Mouse (Mus musculus) stomach, embryonic 16.5 days (tissue): Measurements from ENCODE around the gene Zdhhc21. TPM values are rescaled to one million over a fixed set of nuclear protein-coding genes. Genes with fewer than 3 reads are reported as not detected.

Source experiments
- ATAC-seq: fragments of 200-750 bp; cut with Nextera tagmentation; 2 replicates; pipeline ENCODE4 v1.8.0; 2017; ENCODE audit warnings: moderate number of reproducible peaks, moderate TSS enrichment; ENCODE audit not compliant: insufficient read depth, low FRiP score
- H3K27ac ChIP-seq: fragments of 300-500 bp; sonication (generic); 2 replicates; pipeline ENCODE4 v1.5.1; 2014; ENCODE audit warnings: low read length
- H3K27me3 ChIP-seq: fragments of 300-500 bp; sonication (generic); 2 replicates; pipeline ENCODE4 v1.6.1; 2014; ENCODE audit warnings: low read length, control low read depth, mixed read lengths; ENCODE audit not compliant: control insufficient read depth, insufficient read depth
- H3K36me3 ChIP-seq: fragments of 300-500 bp; sonication (generic); 2 replicates; pipeline ENCODE4 v1.6.1; 2014; ENCODE audit warnings: low read length; ENCODE audit not compliant: control insufficient read depth, insufficient read depth
- H3K4me1 ChIP-seq: fragments of 300-500 bp; sonication (generic); 2 replicates; pipeline ENCODE4 v1.6.1; 2014; ENCODE audit warnings: low read length, control low read depth, mixed read lengths; ENCODE audit not compliant: control insufficient read depth, insufficient read depth
- H3K4me2 ChIP-seq: fragments of 300-500 bp; sonication (generic); 2 replicates; pipeline ENCODE4 v1.6.1; 2014; ENCODE audit warnings: low read depth, low read length, mixed read lengths
- H3K4me3 ChIP-seq: fragments of 300-500 bp; sonication (generic); replicated peaks from 2 replicates; pipeline ENCODE4 v1.5.1; 2014; ENCODE audit warnings: mild to moderate bottlenecking, low read length
- H3K9ac ChIP-seq: fragments of 300-500 bp; sonication (generic); 2 replicates; pipeline ENCODE4 v1.6.1; 2014; ENCODE audit warnings: low read length
- H3K9me3 ChIP-seq: fragments of 300-500 bp; sonication (generic); replicated peaks from 2 replicates; pipeline ENCODE4 v1.6.1; 2016; ENCODE audit warnings: low read length, control low read depth; ENCODE audit not compliant: control insufficient read depth
- WGBS: fragments of 180-500 bp; shearing (Covaris S2); extraction: QIAGEN DNeasy Blood & Tissue Kit; methylation state at CpG from one replicate; pipeline ENCODE4 v1.1.7; 2014; 5-methylcytosine and 5-hydroxymethylcytosine counted together
- polyA plus RNA-seq: library from polyadenylated mRNA; unstranded; fragments of >200 nt; fragmentation: Nextera tagmentation; extraction: Ambion mirVana; gene quantifications from 2 replicates; pipeline ENCODE4 v1.2.1, GENCODE M21; 2015

Gene Zdhhc21
- polyA plus RNA-seq, 1 experiment from 2014 or later, result 18.2 TPM

GRCm38 (mm10) chr4:82872121-82872520 is 12.4 kb upstream of the Zdhhc21 start:
- H3K27me3 ChIP-seq, result no peaks in the 10 kb centered on the region
- 29% methylated on average over 6 of the region's 6 CpGs for whole genome bisulfite sequencing
- H3K27ac ChIP-seq, result peak overlapping the region; percentile 57; the same call in 1 of the 2 replicates
- H3K9me3 ChIP-seq, result no peaks in the 10 kb centered on the region; the same call in 1 of the 2 replicates
- no peak overlapping the region; the same call in 1 of the 2 replicates for H3K4me2 ChIP-seq
- ATAC-seq, result no peak
- H3K4me1 ChIP-seq, result peaks cover 21% of the 10 kb centered on the region; the same call in 1 of the 2 replicates
- H3K9ac ChIP-seq, result no peak overlapping the region
- H3K36me3 ChIP-seq, result no peaks in the 10 kb centered on the region
- H3K4me3 ChIP-seq, result no peak overlapping the region

DNA sequence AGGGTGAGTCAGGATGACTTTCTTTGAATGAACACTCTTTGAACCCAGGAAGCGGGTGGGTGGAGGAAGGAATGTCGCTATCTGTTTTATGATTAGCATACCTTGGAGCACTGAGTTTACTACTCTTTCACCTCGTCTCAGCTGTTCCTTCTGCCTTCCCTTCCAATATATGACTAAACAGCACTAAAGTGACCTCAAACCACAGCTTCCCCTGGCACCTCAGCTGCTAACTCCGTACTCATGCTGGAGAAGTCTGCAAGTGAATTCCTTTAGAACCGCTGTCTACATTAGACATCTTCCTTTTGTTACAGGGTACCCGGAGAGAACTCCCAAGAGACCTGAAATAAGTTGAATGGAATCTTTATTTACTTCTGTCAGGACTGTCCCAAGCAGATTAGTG is 11.2 kb upstream of the Zdhhc21 start:
- no peaks in the 10 kb centered on the region; the same call in 1 of the 2 replicates for H3K9me3 ChIP-seq
- no peak overlapping the region for H3K4me2 ChIP-seq
- ATAC-seq, result no peak
- H3K36me3 ChIP-seq, result no peaks in the 10 kb centered on the region
- WGBS, result 63% methylated on average over 6 of the region's 6 CpGs
- H3K4me3 ChIP-seq, result no peak overlapping the region
- H3K27ac ChIP-seq, result no peak overlapping the region
- H3K4me1 ChIP-seq, result peaks cover 21% of the 10 kb centered on the region
- no peaks in the 10 kb centered on the region for H3K27me3 ChIP-seq
- no peak overlapping the region for H3K9ac ChIP-seq

DNA sequence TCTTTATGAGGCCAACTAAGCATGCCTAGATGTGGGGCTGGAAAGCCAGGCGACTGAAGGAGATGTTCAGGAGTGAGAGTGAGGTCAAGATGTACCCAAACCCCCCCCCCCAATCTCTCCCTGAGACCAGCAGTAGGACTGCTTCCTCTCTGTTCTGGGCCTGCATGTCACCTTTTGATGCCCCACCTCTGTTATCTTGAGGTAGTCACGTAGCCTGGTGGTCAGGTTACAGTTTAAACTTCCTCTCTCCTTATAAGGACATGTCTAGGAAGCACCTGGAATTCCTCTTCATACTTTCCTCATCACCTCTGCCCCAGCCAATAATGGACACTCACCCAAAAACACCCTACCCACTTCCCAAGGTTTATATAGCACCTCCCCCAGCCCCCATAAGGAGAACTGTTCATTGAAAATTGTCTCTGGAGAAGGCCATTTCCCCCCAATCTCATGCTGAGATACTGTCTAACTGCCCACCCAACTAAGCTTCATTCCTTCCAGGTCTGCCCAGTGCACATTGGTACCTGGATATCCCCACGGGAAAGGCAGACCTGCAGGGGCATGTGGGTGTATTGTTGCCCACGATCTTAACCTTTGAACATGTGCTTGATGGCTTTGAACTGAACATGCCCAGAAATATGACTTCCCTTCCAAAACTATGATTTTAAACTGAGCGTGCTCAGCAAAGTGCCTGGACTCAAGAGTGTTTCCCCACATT is 8.1 kb upstream of the Zdhhc21 start:
- ATAC-seq, result no peak; the same call in 1 of the 2 replicates
- no peak overlapping the region for H3K4me2 ChIP-seq
- H3K36me3 ChIP-seq, result no peaks in the 10 kb centered on the region
- H3K4me1 ChIP-seq, result peaks cover 9% of the 10 kb centered on the region
- H3K27ac ChIP-seq, result no peak overlapping the region; the same call in 1 of the 2 replicates
- no peak overlapping the region for H3K4me3 ChIP-seq
- 78% methylated on average over 5 of the region's 5 CpGs for WGBS
- H3K9me3 ChIP-seq, result no peaks in the 10 kb centered on the region; the same call in 1 of the 2 replicates
- no peak overlapping the region for H3K9ac ChIP-seq
- no peaks in the 10 kb centered on the region for H3K27me3 ChIP-seq

- Histone ChIP-seq H3K36me3 (no peaks in the 10 kb centered on the region), H3K4me1 (peaks cover 1% of the 10 kb centered on the region)
- WGBS, result 43% methylated on average over 4 of the region's 4 CpGs
Measured at GRCm38 (mm10) chr4:82867111-82867510, 7.4 kb upstream of the Zdhhc21 start.

GRCm38 (mm10) chr4:82864974-82865699 is 5.4 kb upstream of the Zdhhc21 start:
- WGBS, result 76% methylated on average over 8 of the region's 8 CpGs
- no peaks in the 10 kb centered on the region for H3K36me3 ChIP-seq
- no peak for ATAC-seq

More at GRCm38 (mm10) chr4:82867111-82867510, 7.4 kb upstream of the Zdhhc21 start:
- Histone ChIP-seq H3K4me2 (no peak overlapping the region), H3K27ac (peak overlapping the region; percentile 57; the same call in 1 of the 2 replicates), H3K9ac (no peak overlapping the region), H3K4me3 (no peak overlapping the region), H3K27me3 (no peaks in the 10 kb centered on the region), H3K9me3 (no peaks in the 10 kb centered on the region; the same call in 1 of the 2 replicates)
- no peak for ATAC-seq

DNA sequence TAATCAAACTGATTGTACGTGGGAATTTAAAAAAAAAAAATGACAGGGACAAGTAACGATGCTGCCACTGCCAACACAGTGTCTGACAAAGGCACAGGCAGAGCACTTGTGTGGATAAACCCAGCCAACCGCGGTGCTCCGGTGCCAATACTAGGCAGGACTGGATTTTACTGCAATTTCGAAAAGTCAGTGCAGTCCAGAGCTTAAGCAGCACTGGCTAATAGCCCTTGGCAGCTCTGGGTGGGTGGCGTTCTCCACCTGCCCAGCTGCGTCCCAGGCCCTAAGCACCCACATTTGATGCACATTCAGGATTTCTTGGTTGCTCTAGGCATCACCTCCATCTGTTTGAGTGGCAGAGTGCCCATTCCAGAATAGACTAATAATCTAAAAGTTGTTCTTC is 3.6 kb upstream of the Zdhhc21 start:
- no peak overlapping the region for H3K9ac ChIP-seq
- ATAC-seq, result no peak
- H3K4me3 ChIP-seq, result no peak overlapping the region
- H3K27me3 ChIP-seq, result no peaks in the 10 kb centered on the region
- H3K27ac ChIP-seq, result no peak overlapping the region
- H3K9me3 ChIP-seq, result no peaks in the 10 kb centered on the region
- no peaks in the 10 kb centered on the region; the same call in 1 of the 2 replicates for H3K4me1 ChIP-seq
- WGBS, result 93% methylated on average over 8 of the region's 8 CpGs
- H3K36me3 ChIP-seq, result no peaks in the 10 kb centered on the region
- no peak overlapping the region for H3K4me2 ChIP-seq

More at GRCm38 (mm10) chr4:82864974-82865699, 5.4 kb upstream of the Zdhhc21 start:
- Histone ChIP-seq H3K4me3 (no peak overlapping the region), H3K4me2 (no peak overlapping the region), H3K9ac (no peak overlapping the region), H3K27me3 (no peaks in the 10 kb centered on the region), H3K9me3 (no peaks in the 10 kb centered on the region; the same call in 1 of the 2 replicates), H3K4me1 (no peaks in the 10 kb centered on the region; the same call in 1 of the 2 replicates), H3K27ac (no peak overlapping the region)

DNA sequence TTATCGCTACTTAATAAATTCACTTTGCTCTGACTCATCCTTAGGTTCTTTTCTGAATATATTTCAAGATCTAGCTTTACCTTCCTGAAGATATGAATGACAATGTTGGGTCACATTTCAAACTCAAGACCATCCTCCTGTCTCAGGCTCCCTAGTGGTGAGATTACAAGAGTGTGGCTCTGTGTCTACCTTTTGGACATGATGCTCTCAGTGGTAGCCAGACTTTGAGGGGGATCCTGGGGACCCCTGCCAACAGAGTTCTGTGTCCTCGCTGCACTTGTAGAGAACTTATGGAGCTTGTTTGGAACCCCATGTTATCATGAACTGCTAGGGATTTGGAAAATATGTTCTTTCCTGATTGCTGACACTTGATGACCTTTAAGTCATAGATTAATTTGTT is 1.7 kb upstream of the Zdhhc21 start:
- no peak overlapping the region for H3K27ac ChIP-seq
- ATAC-seq, result no peak
- 92% methylated on average over 2 of the region's 2 CpGs for WGBS

GRCm38 (mm10) chr4:82860566-82860965 is 808 bp upstream of the Zdhhc21 start:
- no peak overlapping the region for H3K4me3 ChIP-seq
- H3K36me3 ChIP-seq, result no peaks in the 10 kb centered on the region
- H3K4me2 ChIP-seq, result no peak overlapping the region
- no peak overlapping the region for H3K9ac ChIP-seq
- H3K27ac ChIP-seq, result peak overlapping the region; percentile 27; the same call in 1 of the 2 replicates
- WGBS, result 32% methylated on average over 3 of the region's 3 CpGs
- H3K27me3 ChIP-seq, result no peaks in the 10 kb centered on the region
- no peaks in the 10 kb centered on the region for H3K9me3 ChIP-seq
- no peaks in the 10 kb centered on the region for H3K4me1 ChIP-seq
- no peak for ATAC-seq

More for the DNA sequence above, 1.7 kb upstream of the Zdhhc21 start:
- H3K4me3 ChIP-seq, result no peak overlapping the region
- H3K36me3 ChIP-seq, result no peaks in the 10 kb centered on the region
- no peaks in the 10 kb centered on the region for H3K4me1 ChIP-seq
- H3K9ac ChIP-seq, result no peak overlapping the region
- H3K27me3 ChIP-seq, result no peaks in the 10 kb centered on the region
- H3K4me2 ChIP-seq, result no peak overlapping the region
- H3K9me3 ChIP-seq, result no peaks in the 10 kb centered on the region
